Mouse (Mus musculus) brain, embryonic 14.5 days (tissue): ENCODE results near the gene Scfd2.

Experiments
- CTCF ChIP-seq: fragments of 200-500 bp; IDR thresholded peaks from 2 replicates; pipeline ENCODE4 v1.5.1; 2012; ENCODE audit warnings: inconsistent platforms, mild to moderate bottlenecking, moderate library complexity, borderline replicate concordance; ENCODE audit not compliant: insufficient read depth, insufficient read length; ENCODE audit errors: extremely low read depth
- POLR2A ChIP-seq: fragments of 200-500 bp; IDR thresholded peaks from 2 replicates; pipeline ENCODE4 v1.6.1; 2012; ENCODE audit warnings: mild to moderate bottlenecking, inconsistent platforms, borderline replicate concordance; ENCODE audit not compliant: poor library complexity, insufficient read depth, insufficient read length, severe bottlenecking; ENCODE audit errors: extremely low read depth

GRCm38 (mm10) chr5:74245641-74246145 lies 285.9 kb downstream of the Scfd2 start:
- TF ChIP-seq POLR2A (no peak), CTCF (no peak)
